Mouse (Mus musculus): Measurements from ENCODE around the gene Jag2.

Jag2 gene

GRCm38 (mm10) chr12:112941156-112941775, 11.7 kb upstream of the Jag2 start:
- DNase-seq (ENCODE audit: low read depth): no peak

- no peak for DNase-seq (ENCODE audit: low read depth)
Measured at GRCm38 (mm10) chr12:112940710-112941109, 11.1 kb upstream of the Jag2 start.

GRCm38 (mm10) chr12:112940238-112940637, 10.7 kb upstream of the Jag2 start:
- no peak for DNase-seq (ENCODE audit: low read depth)

- no peak for DNase-seq (ENCODE audit: low read depth)
Measured at GRCm38 (mm10) chr12:112938873-112939565, 9.4 kb upstream of the Jag2 start.

DNA sequence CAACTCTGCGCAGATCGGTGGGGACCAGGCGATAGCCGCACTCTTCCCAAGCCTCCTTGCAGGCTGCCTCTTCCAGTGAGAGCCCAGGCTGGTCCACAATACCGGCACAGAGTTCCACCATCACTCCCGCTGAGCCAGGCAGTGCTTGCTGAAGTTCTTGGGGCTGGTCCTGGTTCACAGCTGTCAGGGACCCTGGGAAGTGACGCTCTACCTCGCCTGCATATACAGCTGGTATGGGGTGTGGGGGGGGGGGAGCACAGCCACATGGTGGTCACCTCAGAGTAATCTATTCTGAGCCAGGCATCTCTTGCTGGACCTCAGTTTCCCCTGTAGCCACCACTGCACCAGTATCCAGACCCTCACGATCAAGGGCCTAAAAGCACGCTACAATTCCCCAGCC, 8.8 kb upstream of the Jag2 start:
- DNase-seq (ENCODE audit: low read depth): no peak

DNA sequence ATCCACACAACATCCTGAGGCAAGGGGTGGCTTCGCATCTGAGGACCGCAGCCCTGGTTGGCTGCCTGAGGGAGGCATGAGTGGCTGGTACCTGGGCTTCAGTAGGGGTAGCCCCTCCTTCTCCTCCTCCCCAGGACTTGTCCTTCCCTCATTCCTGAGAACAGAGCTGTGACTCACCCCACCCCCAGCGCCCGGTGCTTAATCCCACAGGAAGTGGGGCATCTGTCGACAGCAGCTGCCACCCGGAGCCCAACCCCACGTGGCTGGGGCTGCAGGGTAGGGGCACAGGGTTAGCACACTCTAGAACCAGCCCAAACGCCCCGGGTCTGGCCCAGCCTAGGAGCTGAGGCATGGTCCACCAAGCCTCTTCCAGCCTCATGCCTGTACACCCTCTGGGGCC, 8.3 kb upstream of the Jag2 start:
- no peak for DNase-seq (ENCODE audit: low read depth)

- no peak for DNase-seq (ENCODE audit: low read depth)
Measured at GRCm38 (mm10) chr12:112932647-112933046, 3.1 kb upstream of the Jag2 start.

GRCm38 (mm10) chr12:112928401-112929241, 955 bp downstream of the Jag2 start:
- no peak for DNase-seq (ENCODE audit: low read depth)

DNA sequence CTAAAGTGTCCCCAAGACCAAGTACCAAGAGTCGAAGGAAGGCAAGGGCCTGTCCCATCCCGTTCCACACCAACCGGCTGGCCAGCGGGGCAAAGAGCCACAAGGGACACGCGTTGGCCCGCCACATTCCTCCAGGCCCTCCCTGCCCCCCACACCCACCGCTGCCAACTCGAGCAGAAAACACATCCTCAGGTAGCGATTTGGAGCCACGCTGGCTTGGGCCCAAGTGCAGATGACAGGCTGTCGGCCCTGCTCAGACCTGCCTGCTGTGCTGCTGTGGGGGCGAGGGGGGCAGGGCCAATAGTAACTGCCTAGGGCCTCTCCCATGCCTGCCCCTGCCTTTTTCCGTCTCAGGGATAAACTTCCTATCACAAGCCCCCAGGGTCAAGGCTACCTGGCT, 2.3 kb downstream of the Jag2 start:
- no peak for DNase-seq (ENCODE audit: low read depth)

- DNase-seq (ENCODE audit: low read depth): no peak
Measured at GRCm38 (mm10) chr12:112925950-112926349, 3.6 kb downstream of the Jag2 start.

DNA sequence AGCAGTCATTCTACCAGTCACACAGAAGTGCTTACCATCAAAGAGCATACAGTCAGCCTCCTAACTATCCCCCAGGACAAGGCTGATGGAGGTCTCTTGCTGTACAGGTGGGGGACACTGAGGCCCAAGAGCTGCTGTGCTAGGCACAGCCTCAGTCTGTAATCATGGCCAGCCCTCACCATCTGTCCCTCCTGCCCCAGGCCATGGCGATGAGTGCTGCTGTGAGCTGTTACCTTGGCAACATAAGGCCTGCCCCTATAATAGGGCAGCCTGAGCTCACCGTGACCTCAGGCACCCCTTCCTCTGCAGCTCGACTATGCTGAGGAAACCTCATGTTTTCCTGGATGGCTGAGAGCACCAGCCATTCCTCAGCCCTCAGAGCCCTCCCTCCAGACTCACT, 7.0 kb downstream of the Jag2 start:
- DNase-seq (ENCODE audit: low read depth): no peak

DNA sequence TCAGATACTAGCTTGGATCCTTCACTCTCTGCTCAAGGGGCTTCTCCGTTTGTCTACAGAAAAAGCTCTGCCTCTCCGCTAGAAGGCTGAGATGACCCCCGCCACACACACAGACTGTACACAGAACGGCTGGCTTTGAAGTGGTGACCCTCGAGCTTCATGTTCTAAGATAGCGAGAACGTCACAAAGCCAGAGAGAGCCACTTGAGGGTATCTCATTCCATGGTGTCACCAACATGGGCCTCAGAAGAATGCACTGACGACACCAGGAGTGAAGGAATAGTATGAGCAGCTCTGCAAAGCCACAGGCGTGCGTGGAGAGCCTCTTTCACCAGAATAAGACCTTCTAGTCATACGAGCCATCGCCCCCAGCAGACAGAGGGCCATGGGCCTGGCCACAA, 8.1 kb downstream of the Jag2 start:
- DNase-seq (ENCODE audit: low read depth): no peak

DNA sequence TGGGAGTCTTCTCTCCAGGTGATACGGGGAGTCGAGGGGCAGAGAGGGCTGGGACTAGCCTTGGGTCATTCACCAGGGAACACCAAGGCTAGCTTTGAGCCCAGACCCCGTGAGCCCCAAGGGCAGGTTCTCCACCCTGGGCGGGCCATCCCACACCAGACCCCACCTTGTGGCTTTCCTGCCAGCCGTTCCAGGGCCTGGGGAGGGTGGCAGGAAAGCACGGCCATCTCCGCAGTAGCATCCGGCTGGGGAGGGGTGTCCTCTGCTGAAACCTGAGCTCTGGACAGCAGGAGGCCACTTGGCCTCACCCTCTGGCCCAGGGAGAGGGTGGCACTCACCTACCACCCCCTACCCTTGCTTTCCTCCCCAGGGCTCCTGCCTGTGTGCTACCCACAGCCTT, 11.7 kb downstream of the Jag2 start:
- DNase-seq (ENCODE audit: low read depth): no peak

DNA sequence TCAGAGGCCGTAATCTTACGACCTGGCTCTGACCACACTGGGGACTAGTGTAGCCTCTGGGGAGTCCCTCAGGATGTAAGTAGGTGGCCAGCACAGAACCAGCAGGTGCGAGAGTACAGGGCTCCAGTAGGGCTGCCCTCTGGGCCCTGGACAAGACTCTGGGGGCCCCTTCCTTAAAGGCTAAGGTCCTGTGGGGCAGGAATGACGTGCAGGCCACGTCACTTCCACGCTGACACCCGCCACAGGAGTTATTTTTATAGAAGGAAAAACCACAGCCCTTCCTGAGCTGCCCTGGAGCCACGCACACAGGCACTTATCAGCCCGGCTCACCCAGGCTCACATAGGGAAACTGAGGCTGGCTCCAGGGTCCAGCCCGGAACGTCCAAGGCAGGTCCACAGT, 12.1 kb downstream of the Jag2 start:
- no peak for DNase-seq (ENCODE audit: low read depth)

DNA sequence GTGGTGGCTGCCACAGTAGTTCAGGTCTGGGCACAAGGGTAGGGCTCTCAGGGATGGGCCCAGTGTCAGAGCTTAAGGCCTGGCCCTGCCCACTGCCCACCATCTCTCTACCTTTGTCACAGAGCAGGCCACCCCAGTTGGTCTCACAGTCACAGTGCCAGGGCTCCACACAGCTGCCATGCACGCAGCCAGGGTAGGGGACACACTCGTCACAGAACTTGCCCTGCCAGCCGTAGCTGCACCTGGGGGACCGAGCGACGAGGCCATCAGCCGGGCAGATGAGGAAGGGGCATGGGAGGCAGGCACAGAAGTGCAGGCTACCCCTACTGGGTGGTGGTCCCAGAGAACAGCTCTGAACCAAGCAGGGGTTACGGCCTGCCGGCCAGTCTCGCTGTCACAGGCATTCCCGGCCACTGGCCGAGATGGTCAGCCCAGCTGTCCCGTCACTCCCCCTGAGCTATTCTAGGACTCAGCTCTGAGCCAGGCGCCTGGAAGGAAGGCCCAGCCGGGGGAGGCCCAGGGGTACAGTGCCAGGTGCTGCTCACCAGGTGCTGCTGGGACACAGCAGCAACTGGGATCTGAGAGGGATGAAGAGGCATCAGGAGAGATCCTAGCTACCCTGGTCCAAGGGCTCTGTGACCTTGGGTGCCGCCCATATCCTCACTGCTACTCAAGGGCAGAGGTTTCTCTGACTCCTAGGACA, 12.7 kb downstream of the Jag2 start:
- no peak for DNase-seq (ENCODE audit: low read depth)

DNA sequence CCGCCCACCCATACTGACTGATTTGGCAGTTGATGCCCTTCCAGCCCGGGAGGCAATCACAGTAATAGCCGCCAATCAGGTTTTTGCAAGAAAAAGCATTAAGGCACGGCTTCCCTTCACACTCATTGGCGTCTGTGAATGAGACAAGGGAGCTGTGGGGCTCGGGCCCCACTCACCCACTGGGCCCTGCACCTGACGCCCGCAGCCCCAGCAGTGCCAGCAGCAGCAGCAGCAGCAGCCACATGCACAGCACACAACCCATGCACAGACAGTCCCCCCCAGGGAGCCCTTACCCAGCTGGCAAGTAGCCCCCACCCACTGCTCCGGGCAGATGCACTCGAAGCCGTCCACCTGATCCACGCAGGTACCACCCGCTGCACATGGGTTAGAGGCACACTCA, 14.0 kb downstream of the Jag2 start:
- DNase-seq (ENCODE audit: low read depth): no peak

- DNase-seq (ENCODE audit: low read depth): no peak
Measured at GRCm38 (mm10) chr12:112914527-112914926, 15.0 kb downstream of the Jag2 start.

GRCm38 (mm10) chr12:112912951-112913745, 16.4 kb downstream of the Jag2 start:
- no peak for DNase-seq (ENCODE audit: low read depth)

GRCm38 (mm10) chr12:112911701-112912100, 17.9 kb downstream of the Jag2 start:
- no peak for DNase-seq (ENCODE audit: low read depth)

DNA sequence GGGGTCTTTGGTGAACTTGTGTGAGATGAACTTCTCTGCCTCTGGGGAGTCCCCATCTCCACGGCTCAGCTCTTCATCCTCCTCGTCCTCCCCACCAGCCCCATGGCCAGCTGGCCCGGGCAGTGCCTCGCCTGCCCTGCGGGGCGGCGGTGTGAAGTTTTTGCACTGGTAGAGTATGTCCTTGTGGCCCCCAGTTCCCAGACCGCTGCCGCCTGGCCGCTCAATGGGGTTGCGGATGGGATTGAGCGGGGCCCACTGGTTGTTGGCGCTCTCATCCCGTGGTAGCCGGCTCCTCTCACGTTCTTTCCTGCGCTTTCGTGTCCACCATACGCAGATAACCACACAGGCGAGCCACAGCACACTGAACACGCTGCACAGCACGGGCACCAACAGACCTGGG, 20.6 kb downstream of the Jag2 start:
- no peak for DNase-seq (ENCODE audit: low read depth)

- no peak for DNase-seq (ENCODE audit: low read depth)
Measured at GRCm38 (mm10) chr12:112905001-112905400, 24.6 kb downstream of the Jag2 start.

DNA sequence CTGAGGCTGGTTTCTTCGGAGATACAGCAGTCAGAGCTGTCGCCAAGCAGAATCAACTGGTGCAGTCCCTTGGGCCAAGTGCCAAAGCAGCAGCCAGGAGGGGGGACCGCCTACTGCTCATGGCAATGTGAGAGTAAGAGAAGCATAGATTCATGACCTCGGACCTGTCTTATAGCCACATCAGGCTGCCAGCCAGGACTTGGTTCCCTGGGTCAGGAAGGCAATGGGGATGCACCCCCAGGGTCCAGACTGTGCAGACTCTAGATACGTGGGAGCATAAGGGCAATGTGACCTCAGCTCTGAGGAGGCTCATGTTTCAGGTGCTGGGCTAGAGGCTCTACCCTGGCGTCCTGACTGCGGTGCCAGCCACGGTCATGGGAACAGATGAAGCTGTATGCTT, 25.6 kb downstream of the Jag2 start:
- no peak for DNase-seq (ENCODE audit: low read depth)

Measured in fibroblast of lung, adult 2 months (primary cell).